Mouse (Mus musculus) mouse embryonic stem cell (cell line): ENCODE results near the gene Igf2bp1.

Experiments
- in situ Hi-C, 2 experiments: fragments of 300-500 bp; cut with MboI; formaldehyde crosslinking; loops; 1 replicate in 1 of 2; 3 replicates in 1 of 2; pipeline ENCODE4 v1.14.3; 2019 to 2020; ENCODE audit warnings: low sequenced_read_pairs in 2 of 2, low pct_unique_long_range_greater_than_20kb in 1 of 2, mixed read lengths in 1 of 2; ENCODE audit not compliant: unreplicated experiment in 1 of 2

Gene Igf2bp1

DNA sequence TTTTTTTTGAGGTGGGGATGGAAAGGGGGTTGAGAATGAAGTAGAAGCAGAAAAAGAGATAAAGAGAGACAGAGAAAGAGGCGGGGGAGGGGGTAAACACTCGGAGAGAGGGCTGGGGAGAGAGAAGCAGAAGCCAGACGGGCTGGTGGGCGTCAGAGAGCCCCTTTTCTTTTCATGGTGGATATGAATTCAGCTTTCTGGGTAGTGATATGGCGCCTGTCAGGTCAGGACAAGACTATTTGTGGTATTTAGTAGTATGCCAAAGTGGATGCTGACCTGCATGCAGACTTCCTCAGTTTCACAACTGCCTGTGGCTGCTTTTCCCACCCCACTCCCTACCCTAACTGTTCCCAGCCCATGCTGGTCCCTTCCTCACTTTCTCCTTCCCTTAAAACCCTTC lies 89.3 kb downstream of the Igf2bp1 start:
- in situ Hi-C loops = no loop called here

DNA sequence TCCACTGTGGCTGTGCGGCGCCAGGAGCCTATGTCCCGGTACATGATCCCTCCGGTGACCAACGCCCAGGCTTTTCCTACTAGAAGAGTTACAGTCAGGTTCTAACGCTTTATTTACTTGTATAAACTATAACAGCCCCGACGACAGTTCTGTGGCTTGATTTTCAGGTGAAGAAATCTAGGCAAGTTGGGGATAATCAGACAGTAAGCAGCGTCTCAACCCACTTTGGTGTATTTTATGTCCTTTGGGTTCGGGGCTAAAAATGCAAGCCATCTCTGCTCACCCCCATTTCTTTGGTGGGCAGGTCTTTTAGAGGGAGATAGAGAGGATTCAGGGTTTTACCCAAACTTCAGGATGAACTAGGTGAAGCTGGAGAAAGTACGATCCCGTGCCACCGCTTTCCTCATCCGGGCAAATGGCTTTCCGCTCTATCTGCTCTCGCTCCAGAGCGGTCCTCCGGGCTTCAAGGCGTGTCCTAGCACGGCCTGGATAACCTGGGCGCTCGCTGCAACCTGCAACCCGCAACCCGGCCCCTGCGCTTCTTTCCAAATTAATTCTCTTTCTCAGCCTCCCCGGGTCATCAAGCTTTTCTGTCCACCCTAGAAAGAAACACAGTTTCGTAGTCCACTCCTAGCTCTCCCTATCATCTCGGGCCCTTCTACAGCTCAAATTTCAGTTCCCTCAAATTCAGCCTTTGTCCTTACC lies 90.6 kb downstream of the Igf2bp1 start:
- in situ Hi-C loops = no loop called here

- in situ Hi-C loops = no loop called here
Measured at GRCm38 (mm10) chr11:95914571-95914991, 91.2 kb downstream of the Igf2bp1 start, which contains the start of gene B4galnt2. B4galnt2 (minus strand) TSS chr11:95914891.

DNA sequence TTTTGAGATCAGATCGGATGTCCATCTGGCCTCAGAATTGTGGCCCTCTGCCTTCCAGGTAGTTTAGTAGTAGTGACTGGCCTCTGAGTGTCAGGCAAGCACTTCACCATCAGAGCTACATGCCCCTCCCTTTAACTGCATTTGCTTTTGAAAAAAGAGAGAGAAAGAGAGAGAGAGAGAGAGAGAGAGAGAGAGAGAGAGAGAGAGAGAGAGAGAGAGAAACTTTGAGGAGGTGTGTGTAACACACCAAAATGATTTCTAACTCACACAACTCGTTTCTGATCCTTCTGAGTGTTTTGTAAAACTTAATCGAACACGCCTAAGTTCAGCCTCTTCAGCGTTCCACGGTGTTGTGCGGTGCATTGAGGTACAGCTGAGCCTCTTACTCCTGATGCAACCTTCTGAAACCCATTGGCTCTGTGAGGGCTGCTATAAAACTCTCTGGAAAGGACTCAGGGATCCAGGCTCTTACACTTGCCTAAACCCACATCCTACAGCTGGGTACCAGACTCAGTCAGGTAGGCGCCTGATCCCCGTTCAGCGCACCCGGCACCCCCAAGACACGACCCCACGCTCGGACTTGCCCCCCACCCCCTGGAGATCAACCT lies 91.7 kb downstream of the Igf2bp1 start:
- in situ Hi-C loops = no loop called here

- in situ Hi-C loops = no loop called here
Measured at GRCm38 (mm10) chr11:95911579-95911978, 94.2 kb downstream of the Igf2bp1 start.

GRCm38 (mm10) chr11:95907805-95908524 lies 97.8 kb downstream of the Igf2bp1 start:
- in situ Hi-C loops = no loop called here
